Mouse (Mus musculus): ENCODE data around the gene Hic2. TPM values are rescaled to one million over a fixed set of nuclear protein-coding genes. Genes with fewer than 3 reads are reported as not detected.
A peak's percentile ranks its signal among the peaks of the same experiment; 100 is the strongest.

Hic2 gene
- total RNA-seq, 2 experiments from 2014 or later: 6.1 to 6.2 TPM

DNA sequence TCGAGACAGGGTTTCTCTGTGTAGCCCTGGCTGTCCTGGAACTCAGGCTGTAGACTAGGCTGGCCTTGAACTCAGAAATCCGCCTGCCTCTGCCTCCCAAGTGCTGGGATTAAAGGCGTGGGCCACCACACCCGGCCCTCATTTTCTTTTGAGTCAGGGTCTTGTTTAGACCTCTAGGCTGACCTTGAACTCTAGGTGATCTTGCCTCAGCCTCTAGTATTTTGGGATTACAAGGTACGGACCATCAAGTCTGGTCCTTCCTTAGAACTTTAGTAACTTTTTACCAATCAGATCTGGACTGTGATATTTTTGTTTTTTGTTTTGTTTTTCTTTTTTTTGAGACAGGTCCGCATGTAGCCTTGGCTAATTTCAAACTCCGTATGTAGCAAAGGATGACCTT lies 42.3 kb downstream of the Hic2 start, which contains the start of gene Tmem191c:
Gene Tmem191c, plus strand, starts transcription at position 357 of the 400 bp plus-strand sequence.
- DNase-seq (ENCODE audit: low spot score in 2 of 2): no peak

DNA sequence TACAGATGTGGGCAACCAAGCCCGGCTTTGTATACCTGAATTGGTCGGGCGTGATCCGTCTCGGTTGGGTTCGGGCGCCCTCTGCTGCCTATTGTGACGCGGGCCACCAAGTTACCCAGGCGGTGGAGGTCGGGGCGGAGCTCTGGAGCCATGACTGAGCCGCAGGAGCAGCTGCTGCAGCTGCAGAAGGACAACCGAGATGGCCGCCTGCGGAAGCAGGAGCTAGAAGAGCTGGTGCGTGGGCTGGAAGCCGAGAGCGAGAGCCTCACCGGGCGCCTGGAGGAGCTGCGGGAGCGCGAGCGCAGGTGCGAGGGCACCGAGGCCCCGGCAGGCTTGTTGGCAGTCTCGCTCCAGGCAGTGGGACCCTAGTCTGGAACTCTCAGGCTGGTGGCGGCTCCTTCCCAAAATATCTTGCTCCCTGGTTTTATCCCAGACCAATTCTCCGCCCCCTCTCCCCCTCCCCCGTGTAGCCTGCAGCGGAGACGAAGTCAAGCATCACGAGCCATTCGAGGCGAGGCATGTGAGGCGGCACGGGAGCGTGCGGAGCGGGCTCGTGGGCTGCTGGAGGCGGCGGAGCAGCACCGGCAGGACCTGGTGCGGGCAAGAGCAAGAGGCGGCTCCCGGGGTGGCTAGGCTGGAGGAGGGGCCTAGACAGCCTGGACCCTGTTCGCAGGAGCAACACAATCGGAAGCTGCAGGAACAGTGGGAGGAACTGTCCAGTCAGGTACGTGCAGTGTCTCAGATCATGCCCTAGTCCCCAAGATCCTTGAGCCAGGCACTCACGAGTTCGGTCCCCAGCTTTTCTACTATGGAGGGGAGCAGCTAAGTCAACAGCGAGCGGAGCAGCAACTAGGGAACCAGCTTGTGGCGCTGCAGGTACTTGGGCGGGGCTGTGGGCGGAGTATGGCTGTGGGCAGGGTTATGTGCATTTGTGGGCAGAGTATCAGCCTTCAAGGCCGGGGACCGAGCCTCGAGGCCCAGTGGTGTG lies 43.1 kb downstream of the Hic2 start:
- peak; percentile 94 to 96 for DNase-seq (ENCODE audit: low spot score in 2 of 2)

- peak; percentile 61 to 69 for DNase-seq (ENCODE audit: low spot score in 2 of 2)
Observed at GRCm38 (mm10) chr16:17277342-17278211, 44.2 kb downstream of the Hic2 start.

GRCm38 (mm10) chr16:17280471-17280870 lies 47.1 kb downstream of the Hic2 start:
- DNase-seq (ENCODE audit: low spot score in 2 of 2): no peak

- no peak for DNase-seq (ENCODE audit: low spot score in 2 of 2)
Observed at GRCm38 (mm10) chr16:17283151-17283550, 49.8 kb downstream of the Hic2 start.

DNA sequence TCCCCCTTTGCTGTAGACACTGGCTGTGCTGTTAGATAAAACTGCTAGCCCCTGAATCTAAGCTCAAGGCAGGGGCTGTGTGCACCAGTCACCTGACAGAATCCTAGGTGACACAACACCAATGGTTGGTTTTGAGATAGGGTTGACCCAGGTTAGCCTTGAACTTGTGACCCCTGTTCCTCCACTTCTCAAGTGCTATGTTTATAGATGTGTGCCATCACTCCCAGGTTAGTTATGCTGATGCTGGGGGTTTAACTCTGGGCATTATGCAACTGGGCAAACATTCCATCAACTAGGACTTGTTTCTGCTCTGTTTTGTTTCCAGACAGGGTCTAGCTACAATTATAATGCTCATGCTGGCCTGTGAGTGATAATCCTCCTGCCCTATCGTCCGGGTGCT lies 53.7 kb downstream of the Hic2 start:
- no peak for DNase-seq (ENCODE audit: low spot score in 2 of 2)

- no peak for DNase-seq (ENCODE audit: low spot score in 2 of 2)
Observed at GRCm38 (mm10) chr16:17291016-17291415, 57.6 kb downstream of the Hic2 start.

GRCm38 (mm10) chr16:17292751-17293150 lies 59.4 kb downstream of the Hic2 start:
- DNase-seq (ENCODE audit: low spot score in 2 of 2): peak; percentile 75 to 78

DNA sequence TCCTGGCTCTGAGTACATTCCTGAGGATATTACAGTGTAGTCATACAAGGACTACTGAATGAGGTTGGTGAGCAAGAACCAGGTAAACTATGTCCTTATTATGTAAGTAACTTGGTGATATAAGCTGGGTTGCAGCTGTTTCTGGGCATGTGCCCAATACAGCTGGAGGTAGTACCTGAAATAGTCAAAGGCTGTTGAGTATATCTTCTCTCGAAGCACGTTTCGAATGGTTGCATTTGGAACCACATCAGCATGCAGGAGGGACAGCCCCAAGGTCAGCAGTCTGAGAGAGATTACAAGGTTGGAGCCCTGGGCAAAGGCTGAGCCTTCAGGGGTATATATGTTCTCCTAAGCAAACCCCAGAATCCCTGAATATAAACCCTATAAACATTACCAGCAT lies 67.4 kb downstream of the Hic2 start:
- no peak for DNase-seq (ENCODE audit: low spot score in 2 of 2)

DNA sequence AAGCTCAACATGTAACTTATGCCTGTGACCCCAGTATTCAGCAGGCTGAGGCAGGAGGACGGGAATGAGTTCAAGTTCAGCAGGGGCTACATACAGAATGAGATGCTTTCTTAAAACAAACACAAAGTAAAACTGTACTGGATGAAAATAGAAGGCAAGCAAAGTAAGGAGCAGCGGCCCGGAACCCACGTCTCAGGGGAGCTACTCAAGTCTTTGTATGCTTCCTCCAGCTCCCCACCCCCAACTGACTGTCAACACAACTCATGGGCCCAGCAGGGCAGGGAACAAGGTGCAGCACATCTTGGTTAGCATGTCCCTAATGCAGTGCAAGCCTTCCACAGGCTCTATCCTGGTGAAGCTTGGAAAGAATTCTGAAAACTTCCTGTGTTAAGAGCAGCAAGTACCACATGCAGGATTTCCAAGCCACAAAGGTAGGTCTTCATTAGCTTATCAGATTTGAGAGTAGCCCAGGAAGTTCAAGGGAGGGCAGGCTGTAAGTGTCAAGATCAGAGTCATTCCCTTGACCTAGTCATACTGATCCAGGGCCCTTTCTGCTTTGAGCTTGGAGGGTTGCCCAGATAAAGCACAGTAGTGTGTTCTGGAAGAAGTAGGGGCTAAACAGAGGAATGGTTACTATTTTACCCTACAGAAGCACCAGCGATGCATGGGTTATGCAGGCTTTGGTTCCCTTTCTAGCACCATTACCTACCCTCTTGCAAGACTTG lies 70.3 kb downstream of the Hic2 start:
- no peak for DNase-seq (ENCODE audit: low spot score in 2 of 2)

DNA sequence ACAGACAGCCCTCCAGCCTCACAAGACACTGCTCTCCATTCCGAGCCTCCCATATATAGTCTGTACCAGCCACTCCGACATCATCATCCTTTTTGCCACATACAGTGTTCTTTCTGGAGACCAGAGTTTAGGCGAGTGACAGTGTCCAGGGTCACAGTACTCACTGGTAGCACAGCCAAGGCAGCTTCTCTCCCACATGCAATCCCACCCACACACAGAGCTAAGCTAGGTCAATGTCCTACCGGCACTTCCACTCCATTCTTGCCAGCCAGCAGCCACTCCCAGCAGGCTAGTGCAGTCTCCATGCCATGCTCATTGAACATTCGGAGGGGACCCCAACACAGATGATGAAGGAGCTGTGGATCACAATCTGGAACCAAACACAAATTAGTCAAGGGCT lies 74.1 kb downstream of the Hic2 start:
- DNase-seq (ENCODE audit: low spot score in 2 of 2): no peak

DNA sequence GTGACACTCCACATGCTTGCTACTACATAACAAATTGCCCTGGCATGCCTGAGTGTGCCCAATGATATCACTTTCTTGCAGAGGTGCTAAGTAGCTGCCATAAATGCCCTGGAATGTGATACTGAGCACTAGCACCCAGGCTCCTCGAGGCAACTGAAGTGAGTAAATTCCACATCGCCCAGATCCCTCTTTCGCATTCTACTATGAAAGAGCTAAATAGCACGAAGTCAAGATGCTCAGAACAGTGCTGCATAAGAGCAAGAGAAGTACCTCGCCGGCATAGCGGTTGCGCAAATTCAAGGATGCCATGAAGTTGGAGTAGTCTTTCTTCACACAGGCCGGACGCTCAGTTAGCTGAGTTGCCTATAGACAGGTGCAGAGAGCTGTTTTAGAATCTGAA lies 75.7 kb downstream of the Hic2 start:
- no peak for DNase-seq (ENCODE audit: low spot score in 2 of 2)

- no peak for DNase-seq (ENCODE audit: low spot score in 2 of 2)
Observed at GRCm38 (mm10) chr16:17312531-17312930, 79.2 kb downstream of the Hic2 start.

Other genes starting within 250 kb of the Hic2 start
- gene Ypel1, start 163.9 kb upstream of the Hic2 start, total RNA-seq (2021): 10 to 100 TPM; 49.3 TPM
- gene Ppil2, start 122.3 kb upstream of the Hic2 start, total RNA-seq (2021): 10 to 100 TPM; 87.4 to 90.0 TPM
- 1 to 10 TPM; 1.0 to 1.6 TPM for gene 2610318N02Rik, start 108.4 kb upstream of the Hic2 start, total RNA-seq (2021)
- gene Sdf2l1, start 101.2 kb upstream of the Hic2 start, total RNA-seq (2021): 10 to 100 TPM; 11.6 to 13.0 TPM
- 10 to 100 TPM; 43.3 to 49.1 TPM for gene Ydjc, start 89.0 kb upstream of the Hic2 start, total RNA-seq (2021)
- 1 to 10 TPM; 4.6 to 4.8 TPM for gene Ccdc116, start 86.3 kb upstream of the Hic2 start, total RNA-seq (2021)
- 100 to 1,000 TPM; 173 to 178 TPM for gene Ube2l3, start 30.9 kb upstream of the Hic2 start, total RNA-seq (2021)
- 1 to 10 TPM; 2.7 to 2.9 TPM for gene Rimbp3, start 25.0 kb upstream of the Hic2 start, total RNA-seq (2021)
- gene Tmem191c, start 42.5 kb downstream of the Hic2 start, total RNA-seq (2021): 100 to 1,000 TPM; 103 to 127 TPM
- gene Serpind1, start 97.8 kb downstream of the Hic2 start, total RNA-seq (2021): 1 to 10 TPM in 1 of 2 experiments, under 1 TPM in 1; 0.73 to 1.8 TPM
- 10 to 100 TPM; 30.8 to 31.9 TPM for gene Snap29, start 172.4 kb downstream of the Hic2 start, total RNA-seq (2021)
- 100 to 1,000 TPM; 174 to 177 TPM for gene Pi4ka, start 172.7 kb downstream of the Hic2 start, total RNA-seq (2021)
- gene Crkl, start 218.4 kb downstream of the Hic2 start, total RNA-seq (2021): 10 to 100 TPM; 34.3 to 36.0 TPM

All from layer of hippocampus, postnatal 10 days (tissue).